Mouse (Mus musculus) layer of hippocampus, adult 18-20 months (tissue): ENCODE data around the gene Hnrnpl. TPM values are rescaled to one million over a fixed set of nuclear protein-coding genes. Genes with fewer than 3 reads are reported as not detected.

Source experiments
- DNase-seq, 2 experiments: peaks; one replicate each; pipeline ENCODE4 v3.0.0; 2022; ENCODE audit warnings: low spot score in 2 of 2
- total RNA-seq, 2 experiments: library from RNA; stranded (reverse); gene quantifications; 2 replicates each; pipeline ENCODE4 v1.2.3; 2021

The Hnrnpl gene
- total RNA-seq, 2 experiments from 2014 or later, result 407 to 414 TPM

GRCm38 (mm10) chr7:28867508-28868340 lies 59.4 kb downstream of the Hnrnpl start:
- DNase-seq, result peak in 1 of 2 experiments; percentile 67

GRCm38 (mm10) chr7:28870901-28871664 lies 62.7 kb downstream of the Hnrnpl start:
- DNase-seq, result no peak

Other genes with a start within 250 kb of the Hnrnpl start
- 10 to 100 TPM; 74.1 to 77.1 TPM for gene Samd4b, start 210.4 kb upstream of the Hnrnpl start, total RNA-seq
- 10 to 100 TPM; 12.7 to 14.6 TPM for gene Pak4, start 210.4 kb upstream of the Hnrnpl start, total RNA-seq
- 1 to 10 TPM; 1.4 to 4.6 TPM for gene Acp7, start 177.2 kb upstream of the Hnrnpl start, total RNA-seq
- 10 to 100 TPM; 18.9 to 21.7 TPM for gene Fbxo27, start 115.7 kb upstream of the Hnrnpl start, total RNA-seq
- 1 to 10 TPM; 1.5 to 1.9 TPM for gene Fbxo17, start 91.7 kb upstream of the Hnrnpl start, total RNA-seq
- gene Mrps12, start 66.7 kb upstream of the Hnrnpl start, total RNA-seq, result 10 to 100 TPM; 60.6 to 67.1 TPM
- 10 to 100 TPM; 11.1 to 11.2 TPM for gene Sars2, start 66.5 kb upstream of the Hnrnpl start, total RNA-seq
- under 1 TPM; 0.30 to 0.63 TPM for gene Ccer2, start 52.4 kb upstream of the Hnrnpl start, total RNA-seq
- 100 to 1,000 TPM; 125 to 129 TPM for gene Sirt2, start 41.8 kb upstream of the Hnrnpl start, total RNA-seq
- 10 to 100 TPM; 29.0 to 29.2 TPM for gene Nfkbib, start 41.0 kb upstream of the Hnrnpl start, total RNA-seq
- gene Rinl, start 19.6 kb upstream of the Hnrnpl start, total RNA-seq, result 1 to 10 TPM; 2.4 to 3.0 TPM
- 10 to 100 TPM; 63.1 to 71.0 TPM for gene Ech1, start 16.7 kb downstream of the Hnrnpl start, total RNA-seq
- 1 to 10 TPM; 3.5 to 5.6 TPM for gene Lgals4, start 25.3 kb downstream of the Hnrnpl start, total RNA-seq
- gene Lgals7, start 55.3 kb downstream of the Hnrnpl start, total RNA-seq, result not detected
- gene Capn12, start 72.9 kb downstream of the Hnrnpl start, total RNA-seq, result under 1 TPM; 0.50 to 0.76 TPM
- 100 to 1,000 TPM; 127 to 136 TPM for gene Actn4, start 153.8 kb downstream of the Hnrnpl start, total RNA-seq
- 100 to 1,000 TPM; 201 to 212 TPM for gene Eif3k, start 173.3 kb downstream of the Hnrnpl start, total RNA-seq
- 1 to 10 TPM in 1 of 2 experiments, under 1 TPM in 1; 0.99 to 1.3 TPM for gene Map4k1, start 173.5 kb downstream of the Hnrnpl start, total RNA-seq